Mouse (Mus musculus) olfactory bulb, adult 2 months (tissue): ENCODE results near the gene Klhdc7a.

Experiments used
- CTCF ChIP-seq: fragments of 200-500 bp; IDR thresholded peaks from 2 replicates; pipeline ENCODE4 v1.5.1; 2012; ENCODE audit warnings: low read depth, mild to moderate bottlenecking, low read length, moderate library complexity; ENCODE audit not compliant: insufficient read depth
- POLR2A ChIP-seq: fragments of 200-500 bp; IDR thresholded peaks from 2 replicates; pipeline ENCODE4 v1.6.1; 2012; ENCODE audit warnings: mild to moderate bottlenecking, low read depth, low read length, moderate library complexity; ENCODE audit not compliant: insufficient read depth

GRCm38 (mm10) chr4:140004170-140004569 lies 36.3 kb upstream of the Klhdc7a start:
- TF ChIP-seq CTCF = no peak
- TF ChIP-seq POLR2A = no peak
